17 mouse cellular contexts compared by ENCODE assay signal in the genomic region with DNA sequence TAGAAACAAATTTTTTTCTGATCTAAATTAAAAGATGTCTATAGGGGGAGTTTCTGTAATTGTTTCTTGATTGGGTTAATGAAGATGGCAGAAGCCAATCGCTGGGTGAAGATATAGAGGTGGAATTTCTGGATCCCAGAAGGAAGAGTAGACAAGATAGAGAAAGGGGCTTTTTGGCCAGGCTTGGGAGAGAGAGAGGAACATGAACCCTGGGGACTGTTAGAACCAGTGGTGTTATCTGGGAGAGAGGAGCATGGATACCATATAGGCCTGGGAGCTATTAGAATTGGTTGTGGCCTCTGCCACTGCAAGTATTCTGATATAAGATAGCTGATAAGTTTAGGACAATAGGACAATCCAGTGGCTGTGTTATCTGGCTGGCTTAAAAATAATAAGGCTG.
DNase-seq lines count a peak whose midpoint lies in the region; TF ChIP-seq lines count a peak whose summit lies in the region.
"Had no signal": no experiment of that assay in that cellular context is flagged by ENCODE, and none has a peak within 500 bp of the region (broad histone marks: within the 10 kb centered on the region; RNA-seq: fewer than 3 reads in every experiment).

No protein-coding gene starts in this region.

- peak overlapping the region; percentile 71 for H3K27ac ChIP-seq in CH12.LX (ENCODE audit: insufficient read depth, low read depth)

- peak overlapping the region; percentile 4; the same call in 1 of the 2 replicates for H3K4me2 ChIP-seq in CH12.LX (ENCODE audit: insufficient read depth, low read depth, poor library complexity, severe bottlenecking)

- intact Hi-C loops in heart, postnatal 25 days (cut with DNase I) = no loop called here

- in situ Hi-C loops in CH12.LX (cut with MboI; ENCODE audit: low pct_ligation_motif_present, low pct_unique_long_range_greater_than_20kb, low sequenced_read_pairs) = no loop called here

- no peak for TF ChIP-seq RAD21 in CH12.LX (IDR thresholded peaks at IDR 0.05; ENCODE audit: low read depth, low read length)

- DNase-seq in A20 (ENCODE audit: low read depth, low spot score) (peak; percentile 17), CH12.LX (ENCODE audit: extremely low read depth) (no peak)
- DNase-seq in frontal cortex, postnatal 36 days (ENCODE audit: low spot score in 2 of 2) = no peak
- no peak for DNase-seq in heart, postnatal 25 days (ENCODE audit: low spot score)
- DNase-seq: adrenal gland, adult 2 months; adrenal gland, adult 8-10 months; adrenal gland, postnatal 10 days; adrenal gland, postnatal 14 days; adrenal gland, postnatal 25 days; adrenal gland, postnatal 36 days; B cell, adult 2 months; cerebellum, adult 11 months; cerebellum, adult 11-12 months; cerebellum, adult 18-20 months; cerebellum, adult 2 months; cerebellum, adult 8-10 months had no signal

- no peaks in the 10 kb centered on the region for H3K27me3 ChIP-seq in CH12.LX (replicated peaks)

- dilution Hi-C loops in CH12.LX (cut with MboI; ENCODE audit: extremely low pct_ligation_motif_present, extremely low pct_unique_long_range_greater_than_20kb, low sequenced_read_pairs) = no loop called here

- peak; percentile 17; the same call in 1 of the 2 replicates for TF ChIP-seq POLR2A in CH12.LX (IDR thresholded peaks at IDR 0.05; ENCODE audit: low read depth, low read length)

- no peak for TF ChIP-seq CTCF in CH12.LX (conservative IDR thresholded peaks at IDR 0.05 in 1 of 2, IDR thresholded peaks at IDR 0.05 in 1 of 2; ENCODE audit: low read depth in 2 of 2, low read length in 2 of 2)

- peaks cover 8% of the 10 kb centered on the region; the same call in 1 of the 2 replicates for H3K79me2 ChIP-seq in CH12.LX (replicated peaks; ENCODE audit: control insufficient read depth, extremely low read depth, insufficient read depth, poor library complexity, severe bottlenecking)

- peaks cover 0 to 76% of the 10 kb centered on the region in 2 experiments for H3K36me3 ChIP-seq in CH12.LX (replicated peaks in 1 of 2; ENCODE audit: control insufficient read depth in 1 of 2, insufficient read depth in 1 of 2, low read length in 1 of 2)
- H3K36me3 ChIP-seq: G1E had no signal

- no peak for TF ChIP-seq EP300 in CH12.LX (IDR thresholded peaks at IDR 0.05; ENCODE audit: low read length)

- H3K4me1 ChIP-seq in CH12.LX (ENCODE audit: control insufficient read depth in 1 of 2, insufficient read depth in 2 of 2) = peaks cover 22 to 77% of the 10 kb centered on the region in 2 experiments

- no peaks in the 10 kb centered on the region for H3K9me3 ChIP-seq in CH12.LX (replicated peaks; ENCODE audit: low read length)
- H3K9me3 ChIP-seq: G1E had no signal

- H3K4me3 ChIP-seq in CH12.LX (replicated peaks in 1 of 3; ENCODE audit: low read depth in 2 of 3, low read length in 2 of 3, poor library complexity in 1 of 3) = no peak overlapping the region

- H3K9ac ChIP-seq in CH12.LX (ENCODE audit: insufficient read depth, low read depth) = peak overlapping the region; percentile 31

TF ChIP-seq in CH12.LX, 34 proteins besides CTCF, POLR2A, EP300 and RAD21:
- TF ChIP-seq MAX (IDR thresholded peaks at IDR 0.05; ENCODE audit: low read length) (no peak), ZMIZ1 (IDR thresholded peaks at IDR 0.05; ENCODE audit: low read depth, low read length) (no peak), POLR2AphosphoS2 (IDR thresholded peaks at IDR 0.05; ENCODE audit: low read depth, low read length) (0 out of 2 replicates have a peak, but pooled peaks have one; percentile 52), SIN3A (IDR thresholded peaks at IDR 0.05; ENCODE audit: low read length) (no peak), RCOR1 (conservative IDR thresholded peaks at IDR 0.05; ENCODE audit: low read depth, low read length) (no peak), CHD1 (IDR thresholded peaks at IDR 0.05; ENCODE audit: low read depth, low read length) (peak; percentile 93), PAX5 (IDR thresholded peaks at IDR 0.05; ENCODE audit: low read length) (no peak), MYC (IDR thresholded peaks at IDR 0.05; ENCODE audit: low read depth, low read length) (no peak), CHD2 (IDR thresholded peaks at IDR 0.05; ENCODE audit: low read length) (no peak), KAT2A (IDR thresholded peaks at IDR 0.05; ENCODE audit: insufficient replicate concordance, low read length) (no peak), MAFK (IDR thresholded peaks at IDR 0.05; ENCODE audit: insufficient replicate concordance, low read length) (no peak), IRF4 (IDR thresholded peaks at IDR 0.05; ENCODE audit: low read depth, low read length) (no peak)
